Mouse (Mus musculus): ENCODE data around the gene Olfr1392. TPM values are rescaled to one million over a fixed set of nuclear protein-coding genes. Genes with fewer than 3 reads are reported as not detected.

Olfr1392 gene
- polyA plus RNA-seq, 1 experiment: 0.11 TPM

- H3K27me3 ChIP-seq (ENCODE audit: control insufficient read depth, insufficient read depth, low read length): no peaks in the 10 kb centered on the region
- H3K27ac ChIP-seq (ENCODE audit: insufficient read depth, low read depth, low read length): peak overlapping the region; percentile 72
- TF ChIP-seq POLR2A (IDR thresholded peaks at IDR 0.05; ENCODE audit: low read depth, low read length) (no peak), CTCF (IDR thresholded peaks at IDR 0.05; ENCODE audit: extremely low read depth, insufficient read length, insufficient replicate concordance, low read depth, low read length) (no peak)
- no peaks in the 10 kb centered on the region for H3K36me3 ChIP-seq (ENCODE audit: control insufficient read depth, insufficient read depth, low read length)
- WGBS: 23% methylated on average over 11 of the region's 11 CpGs
- H3K4me1 ChIP-seq (ENCODE audit: control insufficient read depth, insufficient read depth, insufficient read length, low read length): peaks cover 17% of the 10 kb centered on the region; the same call in 1 of the 2 replicates
- H3K4me3 ChIP-seq (ENCODE audit: low read depth, low read length): peak overlapping the region; percentile 70; the same call in 1 of the 2 replicates
Observed at GRCm38 (mm10) chr11:49242944-49243626, 42.0 kb upstream of the Olfr1392 start.

DNA sequence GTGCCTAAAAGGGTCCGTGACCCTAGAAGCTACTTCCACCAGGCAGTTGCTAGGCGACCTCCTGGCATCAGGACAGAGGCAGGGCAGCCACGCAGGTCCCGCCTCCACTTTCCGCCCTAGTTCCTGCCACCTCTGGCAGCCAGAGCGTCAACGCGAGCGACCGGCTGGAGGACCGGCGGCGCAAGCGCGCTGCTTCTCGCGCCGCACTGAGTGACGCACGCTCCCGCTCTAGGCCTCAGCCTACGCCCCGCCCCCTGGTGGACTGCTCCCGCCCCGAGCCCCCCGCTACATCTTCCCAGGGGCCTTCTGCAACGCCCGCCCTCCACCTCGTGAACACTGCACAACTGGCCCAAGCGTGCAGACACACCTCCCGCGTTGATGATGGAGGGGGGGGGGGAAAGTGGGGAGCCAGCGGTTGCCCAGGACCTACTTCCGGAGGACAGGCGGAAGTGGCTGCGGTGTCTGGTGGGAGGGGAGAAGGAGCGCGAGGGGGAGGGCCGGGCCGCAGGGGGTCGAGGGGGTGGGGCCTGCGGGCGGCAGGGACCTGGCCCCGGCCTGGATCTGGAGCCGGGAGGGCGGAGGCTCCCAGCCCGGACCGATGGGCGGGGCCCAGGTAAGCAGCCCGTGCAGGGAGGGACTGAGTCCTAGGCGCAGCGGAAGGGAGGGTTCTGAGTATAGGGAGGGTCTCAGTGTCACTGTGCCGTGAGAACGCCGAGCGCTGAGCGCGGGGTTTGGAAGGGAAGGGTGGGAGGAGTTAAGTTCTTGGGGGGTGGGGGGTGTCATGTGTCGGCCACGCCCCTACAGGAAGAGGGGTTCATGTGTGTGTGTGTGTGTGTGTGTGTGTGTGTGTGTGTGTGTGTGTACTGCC is 41.1 kb upstream of the Olfr1392 start, which contains the start of gene Mgat1:
Mgat1 (plus strand) TSS at position 465 of the 868 bp plus-strand sequence.
- TF ChIP-seq POLR2A (IDR thresholded peaks at IDR 0.05; ENCODE audit: low read depth, low read length) (0 out of 2 replicates have a peak, but pooled peaks have one; percentile 43), CTCF (IDR thresholded peaks at IDR 0.05; ENCODE audit: extremely low read depth, insufficient read length, insufficient replicate concordance, low read depth, low read length) (no peak)
- no peaks in the 10 kb centered on the region for H3K27me3 ChIP-seq (ENCODE audit: control insufficient read depth, insufficient read depth, low read length)
- WGBS: under 1% methylated on average over 59 of the region's 60 CpGs

GRCm38 (mm10) chr11:49244595-49244930 is 40.5 kb upstream of the Olfr1392 start:
- H3K36me3 ChIP-seq (ENCODE audit: control insufficient read depth, insufficient read depth, low read length): no peaks in the 10 kb centered on the region
- 2% methylated on average over 4 of the region's 4 CpGs for WGBS
- H3K4me1 ChIP-seq (ENCODE audit: control insufficient read depth, insufficient read depth, insufficient read length, low read length): peaks cover 30% of the 10 kb centered on the region
- H3K27ac ChIP-seq (ENCODE audit: insufficient read depth, low read depth, low read length): peak overlapping the region; percentile 81
- H3K4me3 ChIP-seq (ENCODE audit: low read depth, low read length): peak overlapping the region; percentile 70
- no peaks in the 10 kb centered on the region for H3K27me3 ChIP-seq (ENCODE audit: control insufficient read depth, insufficient read depth, low read length)
- TF ChIP-seq POLR2A (IDR thresholded peaks at IDR 0.05; ENCODE audit: low read depth, low read length): no peak
- no peak for TF ChIP-seq CTCF (IDR thresholded peaks at IDR 0.05; ENCODE audit: extremely low read depth, insufficient read length, insufficient replicate concordance, low read depth, low read length)

More for the DNA sequence above, 41.1 kb upstream of the Olfr1392 start, which contains the start of gene Mgat1:
- peak within 1 kb of the TSS; percentile 81 for H3K27ac ChIP-seq (ENCODE audit: insufficient read depth, low read depth, low read length)
- peaks cover 24% of the 10 kb centered on the region; the same call in 1 of the 2 replicates for H3K4me1 ChIP-seq (ENCODE audit: control insufficient read depth, insufficient read depth, insufficient read length, low read length)
- no peaks in the 10 kb centered on the region for H3K36me3 ChIP-seq (ENCODE audit: control insufficient read depth, insufficient read depth, low read length)
- peak within 1 kb of the TSS; percentile 70 for H3K4me3 ChIP-seq (ENCODE audit: low read depth, low read length)

- Histone ChIP-seq H3K36me3 (ENCODE audit: control insufficient read depth, insufficient read depth, low read length) (no peaks in the 10 kb centered on the region), H3K4me3 (ENCODE audit: low read depth, low read length) (peak overlapping the region; percentile 24), H3K4me1 (ENCODE audit: control insufficient read depth, insufficient read depth, insufficient read length, low read length) (peaks cover 34% of the 10 kb centered on the region), H3K27me3 (ENCODE audit: control insufficient read depth, insufficient read depth, low read length) (no peaks in the 10 kb centered on the region), H3K27ac (ENCODE audit: insufficient read depth, low read depth, low read length) (peak overlapping the region; percentile 81)
- WGBS: 9% methylated on average over 7 of the region's 7 CpGs
- TF ChIP-seq CTCF (IDR thresholded peaks at IDR 0.05; ENCODE audit: extremely low read depth, insufficient read length, insufficient replicate concordance, low read depth, low read length) (no peak), POLR2A (IDR thresholded peaks at IDR 0.05; ENCODE audit: low read depth, low read length) (no peak)
Observed at GRCm38 (mm10) chr11:49245176-49245575, 39.9 kb upstream of the Olfr1392 start.

- no peak for TF ChIP-seq POLR2A (IDR thresholded peaks at IDR 0.05; ENCODE audit: low read depth, low read length)
- no peak for TF ChIP-seq CTCF (IDR thresholded peaks at IDR 0.05; ENCODE audit: extremely low read depth, insufficient read length, insufficient replicate concordance, low read depth, low read length)
- H3K27ac ChIP-seq (ENCODE audit: insufficient read depth, low read depth, low read length): peak overlapping the region; percentile 81
- H3K4me1 ChIP-seq (ENCODE audit: control insufficient read depth, insufficient read depth, insufficient read length, low read length): peaks cover 35% of the 10 kb centered on the region
- no peaks in the 10 kb centered on the region for H3K36me3 ChIP-seq (ENCODE audit: control insufficient read depth, insufficient read depth, low read length)
- 17% methylated on average over 12 of the region's 12 CpGs for WGBS
- H3K4me3 ChIP-seq (ENCODE audit: low read depth, low read length): peak overlapping the region; percentile 24
- H3K27me3 ChIP-seq (ENCODE audit: control insufficient read depth, insufficient read depth, low read length): no peaks in the 10 kb centered on the region
Observed at GRCm38 (mm10) chr11:49245634-49246415, 39.3 kb upstream of the Olfr1392 start.

DNA sequence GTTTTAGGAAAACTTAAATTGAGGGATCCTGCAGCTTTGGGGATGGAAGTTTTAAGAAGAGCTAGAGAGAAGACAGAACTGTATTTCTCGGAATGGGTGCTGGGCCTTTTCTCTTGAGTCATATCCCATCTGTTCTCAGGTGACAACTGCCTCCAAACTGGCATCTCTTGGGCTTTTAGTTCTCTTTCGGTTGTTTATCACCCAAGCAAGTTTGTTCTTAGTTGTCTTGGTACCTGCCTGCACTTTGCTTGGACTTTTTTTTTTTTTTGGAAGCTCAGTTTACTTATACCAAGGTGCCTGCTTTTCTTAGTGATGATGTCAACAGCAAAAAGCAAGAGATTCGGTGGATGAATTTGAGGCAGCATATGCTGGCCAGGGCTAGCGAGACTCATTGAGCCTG is 38.6 kb upstream of the Olfr1392 start:
- H3K27ac ChIP-seq (ENCODE audit: insufficient read depth, low read depth, low read length): peak overlapping the region; percentile 62
- H3K4me3 ChIP-seq (ENCODE audit: low read depth, low read length): peak overlapping the region; percentile 8; the same call in 1 of the 2 replicates
- TF ChIP-seq POLR2A (IDR thresholded peaks at IDR 0.05; ENCODE audit: low read depth, low read length): no peak
- no peak for TF ChIP-seq CTCF (IDR thresholded peaks at IDR 0.05; ENCODE audit: extremely low read depth, insufficient read length, insufficient replicate concordance, low read depth, low read length)
- H3K36me3 ChIP-seq (ENCODE audit: control insufficient read depth, insufficient read depth, low read length): no peaks in the 10 kb centered on the region
- no peaks in the 10 kb centered on the region for H3K27me3 ChIP-seq (ENCODE audit: control insufficient read depth, insufficient read depth, low read length)
- WGBS: 61% methylated on average over 4 of the region's 4 CpGs
- H3K4me1 ChIP-seq (ENCODE audit: control insufficient read depth, insufficient read depth, insufficient read length, low read length): peaks cover 35% of the 10 kb centered on the region

All from small intestine, adult 2 months (tissue).